Mouse (Mus musculus): ENCODE measurements around the gene Gemin4. TPM values are rescaled to one million over a fixed set of nuclear protein-coding genes. Genes with fewer than 3 reads are reported as not detected.
A peak's percentile ranks its signal among the peaks of the same experiment; 100 is the strongest.

The Gemin4 gene
- polyA plus RNA-seq (2015; fragmentation: Nextera tagmentation; extraction: Ambion mirVana), result 15.7 and 21.5 TPM in 2 replicates

DNA sequence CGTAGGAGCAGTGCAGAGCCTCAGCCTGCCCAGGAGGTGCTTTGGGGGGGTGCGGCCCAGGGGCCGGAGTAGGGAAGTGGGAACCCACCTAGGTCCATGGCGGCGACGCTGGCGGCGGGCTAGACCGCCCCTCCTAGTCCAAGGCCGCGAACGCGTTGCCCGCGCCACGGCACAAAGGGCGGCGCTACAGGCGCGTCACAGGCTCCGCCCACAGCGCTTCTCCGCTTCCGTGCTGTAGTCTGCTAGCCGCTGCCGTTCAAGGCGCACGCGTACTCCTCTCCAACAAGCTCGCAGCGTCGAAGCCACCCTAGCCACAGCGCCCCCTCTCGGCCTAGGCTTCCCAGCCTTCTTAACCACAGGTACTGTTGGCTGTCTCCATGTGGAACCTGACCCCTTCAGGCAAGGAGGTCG lies at the start of gene Gemin4, which contains the start of gene Dbil5:
Gemin4 (minus strand) TSS at position 275 of the 411 bp plus-strand sequence.
Dbil5 (plus strand) TSS at position 219 of the 411 bp plus-strand sequence.
- Histone ChIP-seq H3K4me3 (replicated peaks) (peak within 1 kb of the TSS; percentile 83), H3K27me3 (no peaks in the 10 kb centered on the region), H3K27ac (peak within 1 kb of the TSS; percentile 90), H3K4me2 (replicated peaks) (peak within 1 kb of the TSS; percentile 81), H3K9ac (replicated peaks) (peak within 1 kb of the TSS; percentile 93), H3K9me3 (no peaks in the 10 kb centered on the region), H3K36me3 (peaks cover 45% of the 10 kb centered on the region), H3K4me1 (replicated peaks) (peaks cover 16% of the 10 kb centered on the region)
- WGBS, result under 1% methylated on average over 30 of the region's 35 CpGs
- ATAC-seq, result peak; percentile 98

DNA sequence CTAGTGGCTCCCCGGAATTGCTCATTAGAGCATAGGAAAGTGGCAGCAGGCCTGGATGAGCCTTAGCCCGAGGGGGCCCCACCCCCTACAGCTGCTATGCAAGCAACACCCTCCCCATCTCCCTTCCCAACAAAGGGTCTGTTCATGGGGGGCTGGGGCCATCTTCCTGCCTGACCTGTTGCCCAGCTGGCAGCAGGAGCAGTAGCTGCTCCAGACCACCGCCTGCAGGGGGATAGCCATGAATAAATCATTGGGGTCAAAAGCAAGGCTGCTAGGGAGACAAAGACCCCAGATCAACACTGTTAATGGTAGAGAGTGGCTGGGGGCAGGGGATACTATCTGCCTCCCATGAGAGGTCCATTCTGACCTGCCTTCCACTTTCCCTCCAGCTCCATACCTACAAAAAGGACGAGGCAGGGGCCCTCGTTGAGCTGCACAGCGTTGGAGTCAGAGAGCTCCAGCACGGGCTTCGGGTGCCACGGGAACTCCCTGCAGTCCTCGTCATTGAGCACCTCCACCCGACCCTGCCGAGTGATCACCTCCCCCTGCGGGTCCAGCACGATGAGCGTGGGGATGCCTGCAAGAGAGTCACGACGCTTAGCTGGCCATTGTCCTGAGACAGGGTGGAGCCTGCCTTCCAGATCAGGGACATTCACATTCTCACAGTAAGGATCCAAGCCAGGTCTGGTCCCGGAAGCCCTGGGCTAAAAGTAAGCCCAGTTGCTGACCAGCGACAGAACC lies 45.3 kb upstream of the Gemin4 start:
- Histone ChIP-seq H3K4me1 (replicated peaks) (peaks cover 74% of the 10 kb centered on the region), H3K4me3 (replicated peaks) (no peak overlapping the region), H3K9me3 (no peaks in the 10 kb centered on the region), H3K27me3 (peaks cover 6% of the 10 kb centered on the region; the same call in 1 of the 2 replicates), H3K9ac (replicated peaks) (peak overlapping the region; percentile 54), H3K4me2 (replicated peaks) (peak overlapping the region; percentile 42), H3K36me3 (peaks cover 7% of the 10 kb centered on the region), H3K27ac (peak overlapping the region; percentile 64)
- WGBS, result 5% methylated on average over 19 of the region's 19 CpGs
- peak; percentile 44 for ATAC-seq

DNA sequence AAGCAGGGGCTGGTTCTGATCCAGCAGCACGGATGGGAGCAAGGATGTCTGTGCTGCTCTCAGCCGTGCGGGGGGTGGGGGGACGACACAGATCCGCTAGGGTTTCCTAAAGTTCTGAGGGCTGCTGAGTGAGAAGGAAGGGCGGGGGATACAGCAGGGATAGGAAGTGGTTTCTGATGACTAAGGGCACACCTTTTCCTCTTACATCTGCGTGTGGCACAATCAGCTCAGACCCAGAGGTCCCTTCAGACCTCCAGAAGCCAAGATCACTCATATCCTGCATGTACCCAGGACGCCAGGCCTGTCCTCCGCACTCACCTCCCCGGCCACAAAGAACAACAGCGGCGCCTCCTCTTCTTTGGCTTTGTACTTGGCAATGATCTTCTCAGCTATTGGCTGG lies 43.8 kb upstream of the Gemin4 start:
- H3K9ac ChIP-seq (replicated peaks), result peak overlapping the region; percentile 39
- WGBS, result 69% methylated on average over 12 of the region's 12 CpGs
- H3K9me3 ChIP-seq, result no peaks in the 10 kb centered on the region
- H3K27me3 ChIP-seq, result peaks cover 6% of the 10 kb centered on the region; the same call in 1 of the 2 replicates
- 0 out of 2 replicates have a peak overlapping the region, but pooled peaks have one; percentile 15 for H3K4me2 ChIP-seq (replicated peaks)
- no peak for ATAC-seq
- no peak overlapping the region for H3K4me3 ChIP-seq (replicated peaks)
- peaks cover 14% of the 10 kb centered on the region for H3K36me3 ChIP-seq
- H3K27ac ChIP-seq, result peak overlapping the region; percentile 71
- H3K4me1 ChIP-seq (replicated peaks), result peaks cover 61% of the 10 kb centered on the region

DNA sequence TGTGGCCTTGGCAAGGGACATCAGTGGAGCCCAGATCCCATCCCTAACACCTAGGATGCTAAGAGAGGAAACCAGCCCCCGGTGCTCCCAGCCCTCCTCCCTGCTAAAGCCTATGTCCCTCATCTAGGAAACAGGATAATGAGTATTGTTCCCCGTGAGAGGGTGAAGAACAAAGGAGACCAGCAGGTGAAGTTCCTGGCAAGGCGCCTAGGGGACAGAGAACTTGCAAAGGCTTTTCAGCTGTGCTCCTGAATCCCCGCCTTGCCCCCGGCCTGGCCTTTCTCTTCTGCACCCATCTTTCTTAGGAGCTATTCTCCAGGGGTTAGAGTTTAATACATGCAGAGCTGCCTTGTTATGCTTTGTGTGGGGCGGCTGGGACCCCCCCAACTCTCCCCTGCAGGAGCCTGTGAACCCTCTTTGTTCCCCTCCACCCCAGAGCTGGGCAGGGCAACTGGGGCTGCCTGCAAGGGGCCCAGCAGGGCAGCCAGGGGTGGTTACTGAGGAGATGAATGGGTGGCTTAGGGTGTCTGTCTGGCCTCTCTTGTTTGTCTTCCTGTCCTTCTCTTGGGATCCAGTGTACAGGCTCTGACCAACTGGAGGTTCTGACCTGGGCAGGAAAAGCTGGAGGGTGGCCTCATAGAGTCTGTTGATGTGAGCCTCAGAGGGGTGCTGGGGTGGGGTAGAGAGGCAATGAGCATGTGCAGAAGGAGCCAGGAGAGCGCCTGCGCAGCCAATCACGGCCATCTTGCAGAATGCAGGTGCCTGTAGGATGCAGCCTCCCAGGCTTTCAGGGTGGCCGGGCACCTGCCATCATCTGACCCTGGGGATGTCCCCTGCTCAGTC lies 43.0 kb upstream of the Gemin4 start:
- no peaks in the 10 kb centered on the region for H3K9me3 ChIP-seq
- H3K27ac ChIP-seq, result peak overlapping the region; percentile 71
- H3K4me1 ChIP-seq (replicated peaks), result peaks cover 59% of the 10 kb centered on the region
- no peak overlapping the region for H3K4me3 ChIP-seq (replicated peaks)
- H3K9ac ChIP-seq (replicated peaks), result peak overlapping the region; percentile 39
- 0 out of 2 replicates have a peak overlapping the region, but pooled peaks have one; percentile 15 for H3K4me2 ChIP-seq (replicated peaks)
- H3K36me3 ChIP-seq, result peaks cover 14% of the 10 kb centered on the region
- H3K27me3 ChIP-seq, result peaks cover 6% of the 10 kb centered on the region; the same call in 1 of the 2 replicates
- ATAC-seq, result peak; percentile 51
- 26% methylated on average over 10 of the region's 10 CpGs for WGBS

DNA sequence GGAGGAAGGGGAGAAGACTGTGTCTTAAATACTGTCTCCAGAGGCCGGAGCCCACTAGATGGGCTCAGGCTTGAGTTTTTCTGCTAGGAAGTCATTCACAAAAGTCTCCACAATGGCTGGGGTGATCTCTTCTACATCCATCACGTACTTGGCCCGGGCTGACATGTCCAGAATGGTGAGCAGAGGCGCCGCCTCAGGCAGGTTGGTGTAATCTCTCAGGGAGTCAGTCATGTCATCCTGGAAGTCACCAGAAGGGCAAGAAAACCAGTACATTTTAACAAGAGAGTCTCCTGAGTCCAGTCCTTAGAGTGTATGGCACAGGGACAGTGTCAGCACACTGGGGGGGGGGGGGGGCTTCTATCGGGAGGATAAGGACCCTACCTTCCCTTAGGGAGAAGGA lies 41.0 kb upstream of the Gemin4 start:
- Histone ChIP-seq H3K9ac (replicated peaks) (no peak overlapping the region), H3K4me1 (replicated peaks) (peaks cover 53% of the 10 kb centered on the region), H3K27ac (no peak overlapping the region), H3K4me2 (replicated peaks) (no peak overlapping the region), H3K27me3 (no peaks in the 10 kb centered on the region; the same call in 1 of the 2 replicates), H3K4me3 (replicated peaks) (no peak overlapping the region), H3K36me3 (peaks cover 14% of the 10 kb centered on the region), H3K9me3 (no peaks in the 10 kb centered on the region)
- WGBS, result 84% methylated on average over 6 of the region's 6 CpGs
- no peak for ATAC-seq

DNA sequence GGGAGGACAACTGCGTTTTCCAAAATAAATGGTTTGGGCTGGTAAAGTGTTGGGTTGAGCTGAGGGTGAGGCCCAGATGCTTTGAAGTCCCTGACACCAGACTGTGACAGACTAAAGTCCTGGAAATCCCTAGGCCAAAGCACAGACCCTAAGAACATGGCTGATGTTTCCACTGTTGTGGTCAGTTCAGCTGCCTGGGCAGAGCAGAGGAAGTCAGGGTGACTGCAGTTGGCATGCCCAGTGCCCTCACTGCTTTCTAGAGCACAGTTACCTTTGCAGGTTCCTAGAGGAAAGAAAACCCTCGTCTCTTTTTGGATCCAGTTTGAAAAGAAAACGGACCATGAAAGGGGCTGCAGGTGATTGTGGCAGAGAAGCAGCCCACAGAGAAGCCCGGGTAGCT lies 39.9 kb upstream of the Gemin4 start:
- no peak overlapping the region for H3K27ac ChIP-seq
- no peak overlapping the region for H3K4me2 ChIP-seq (replicated peaks)
- WGBS, result 75% methylated on average over 4 of the region's 4 CpGs
- peaks cover 14% of the 10 kb centered on the region for H3K36me3 ChIP-seq
- peaks cover 42% of the 10 kb centered on the region for H3K4me1 ChIP-seq (replicated peaks)
- H3K9ac ChIP-seq (replicated peaks), result no peak overlapping the region
- no peak overlapping the region for H3K4me3 ChIP-seq (replicated peaks)
- no peaks in the 10 kb centered on the region for H3K9me3 ChIP-seq
- H3K27me3 ChIP-seq, result no peaks in the 10 kb centered on the region
- no peak for ATAC-seq

DNA sequence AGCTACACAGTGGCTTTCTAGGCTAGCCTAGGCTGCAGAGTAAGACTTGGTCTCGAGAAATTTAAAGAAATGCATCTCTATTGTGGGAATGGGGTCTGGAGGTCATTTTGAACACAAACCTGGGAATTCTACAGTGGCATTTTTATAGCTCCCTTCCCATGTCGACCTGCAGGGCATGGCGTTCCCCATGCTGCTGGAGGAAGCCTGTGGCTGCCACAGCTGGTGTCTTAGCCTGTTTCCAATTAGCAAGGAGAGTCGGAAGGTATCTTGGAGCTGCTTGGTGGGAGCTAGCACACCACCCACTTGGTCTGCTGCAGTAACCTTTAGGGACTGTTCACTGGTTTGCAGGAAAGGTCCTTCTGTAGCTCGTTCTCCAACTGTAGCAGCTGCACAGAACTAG lies 38.7 kb upstream of the Gemin4 start:
- no peak for ATAC-seq
- WGBS, result 51% methylated on average over 5 of the region's 5 CpGs
- Histone ChIP-seq H3K4me2 (replicated peaks) (no peak overlapping the region), H3K27me3 (no peaks in the 10 kb centered on the region), H3K36me3 (peaks cover 17% of the 10 kb centered on the region), H3K27ac (0 out of 2 replicates have a peak overlapping the region, but pooled peaks have one; percentile 2), H3K9me3 (no peaks in the 10 kb centered on the region), H3K4me1 (replicated peaks) (peaks cover 29% of the 10 kb centered on the region), H3K4me3 (replicated peaks) (no peak overlapping the region), H3K9ac (replicated peaks) (no peak overlapping the region)

DNA sequence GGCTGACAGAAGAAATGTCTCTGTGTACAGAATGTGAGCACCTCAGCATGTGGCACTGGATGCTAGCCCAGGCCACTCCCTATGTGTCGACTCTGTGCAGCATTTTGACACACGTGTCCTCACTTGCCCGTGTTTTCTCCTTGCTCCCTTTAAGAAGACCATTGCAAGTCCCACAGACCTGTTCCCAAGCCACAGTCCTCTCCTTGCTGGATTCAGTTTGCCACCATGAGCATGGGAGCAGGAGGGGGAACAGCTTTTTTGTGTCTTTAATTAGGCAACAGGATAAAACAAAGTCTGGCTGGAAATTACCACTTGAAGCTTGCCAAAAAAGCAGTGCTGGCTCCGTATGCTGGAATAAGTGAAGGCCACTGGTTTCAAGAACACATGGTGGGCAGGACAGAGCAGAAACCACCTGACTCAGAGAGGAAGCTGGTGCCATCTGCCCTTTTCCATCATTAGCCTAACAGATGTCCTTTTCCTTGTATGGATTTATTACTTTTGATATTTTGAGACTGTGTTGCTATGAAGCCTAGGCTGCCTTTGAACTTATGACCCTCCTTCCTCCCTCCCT lies 38.1 kb upstream of the Gemin4 start:
- ATAC-seq, result no peak

DNA sequence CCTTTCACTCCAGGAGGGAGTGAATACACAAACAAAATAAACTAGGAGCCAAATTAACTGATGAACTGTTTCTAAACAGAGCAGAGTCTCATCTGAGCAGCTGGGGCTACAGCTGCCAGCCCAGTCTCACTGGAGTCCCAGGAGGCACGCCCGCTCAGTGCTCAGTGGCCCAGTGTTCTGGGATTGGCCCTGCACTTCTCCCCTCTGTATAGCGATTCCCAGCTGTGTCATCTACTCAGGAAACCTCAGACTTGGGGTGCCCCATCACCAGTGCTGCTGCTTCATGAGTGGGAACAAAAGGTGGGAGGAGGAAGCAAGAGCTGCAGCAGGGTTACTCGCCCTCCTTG lies 36.4 kb upstream of the Gemin4 start:
- no peak overlapping the region for H3K4me3 ChIP-seq (replicated peaks)
- no peak overlapping the region for H3K4me2 ChIP-seq (replicated peaks)
- H3K27me3 ChIP-seq, result no peaks in the 10 kb centered on the region
- ATAC-seq, result no peak
- H3K4me1 ChIP-seq (replicated peaks), result peaks cover 11% of the 10 kb centered on the region; the same call in 1 of the 2 replicates
- H3K9me3 ChIP-seq, result no peaks in the 10 kb centered on the region
- peaks cover 40% of the 10 kb centered on the region for H3K36me3 ChIP-seq
- no peak overlapping the region for H3K27ac ChIP-seq
- WGBS, result 73% methylated on average over 4 of the region's 4 CpGs
- H3K9ac ChIP-seq (replicated peaks), result no peak overlapping the region; the same call in 1 of the 2 replicates

More for the DNA sequence above, 38.1 kb upstream of the Gemin4 start:
- Histone ChIP-seq H3K4me2 (replicated peaks) (no peak overlapping the region), H3K9me3 (no peaks in the 10 kb centered on the region), H3K27me3 (no peaks in the 10 kb centered on the region), H3K4me3 (replicated peaks) (no peak overlapping the region), H3K9ac (replicated peaks) (0 out of 2 replicates have a peak overlapping the region, but pooled peaks have one; percentile 0), H3K36me3 (peaks cover 23% of the 10 kb centered on the region), H3K27ac (no peak overlapping the region), H3K4me1 (replicated peaks) (peaks cover 23% of the 10 kb centered on the region)
- WGBS, result 71% methylated on average over 4 of the region's 4 CpGs

DNA sequence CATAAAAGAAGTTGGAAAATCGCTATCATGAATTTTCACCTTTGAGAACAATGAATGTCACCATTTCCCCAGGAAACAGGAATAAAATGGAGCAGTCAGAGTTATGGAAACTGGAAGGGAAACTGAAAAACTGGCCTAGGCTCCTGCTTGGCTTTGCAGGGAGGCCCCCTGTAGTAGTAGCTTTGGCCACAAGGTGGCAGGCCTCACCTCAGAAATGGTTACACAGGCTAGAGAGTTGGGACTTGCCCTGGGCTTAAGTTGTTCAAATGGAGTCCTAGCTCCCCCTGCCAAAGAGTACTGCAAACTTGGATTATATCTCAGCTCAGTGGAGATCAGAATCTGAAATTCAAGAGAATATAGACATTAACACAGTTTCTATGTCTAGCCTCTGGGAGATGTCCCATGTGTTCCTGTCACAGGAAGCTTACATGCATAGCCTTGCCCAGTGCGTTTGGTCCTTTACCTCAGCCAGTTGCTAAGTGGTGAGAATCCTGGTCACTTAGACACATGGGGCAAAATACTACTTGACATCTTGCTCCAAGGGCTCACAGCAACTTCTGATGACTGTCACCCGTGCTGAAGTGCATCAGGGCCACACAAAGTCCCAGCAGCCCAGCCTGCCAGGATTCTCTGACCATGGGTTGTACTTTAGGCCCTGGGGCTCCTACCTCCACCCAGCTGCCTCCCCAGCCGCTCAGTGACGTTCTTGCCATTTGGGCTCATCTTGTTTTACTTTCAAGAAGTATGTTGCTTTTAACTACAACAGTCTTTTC lies 35.9 kb upstream of the Gemin4 start:
- ATAC-seq, result peak; percentile 86
- H3K27me3 ChIP-seq, result no peaks in the 10 kb centered on the region
- no peak overlapping the region for H3K27ac ChIP-seq
- H3K9ac ChIP-seq (replicated peaks), result no peak overlapping the region
- H3K4me2 ChIP-seq (replicated peaks), result no peak overlapping the region
- H3K4me3 ChIP-seq (replicated peaks), result no peak overlapping the region
- H3K36me3 ChIP-seq, result peaks cover 42% of the 10 kb centered on the region
- 59% methylated on average over 5 of the region's 5 CpGs for WGBS
- peaks cover 11% of the 10 kb centered on the region; the same call in 1 of the 2 replicates for H3K4me1 ChIP-seq (replicated peaks)
- H3K9me3 ChIP-seq, result no peaks in the 10 kb centered on the region

DNA sequence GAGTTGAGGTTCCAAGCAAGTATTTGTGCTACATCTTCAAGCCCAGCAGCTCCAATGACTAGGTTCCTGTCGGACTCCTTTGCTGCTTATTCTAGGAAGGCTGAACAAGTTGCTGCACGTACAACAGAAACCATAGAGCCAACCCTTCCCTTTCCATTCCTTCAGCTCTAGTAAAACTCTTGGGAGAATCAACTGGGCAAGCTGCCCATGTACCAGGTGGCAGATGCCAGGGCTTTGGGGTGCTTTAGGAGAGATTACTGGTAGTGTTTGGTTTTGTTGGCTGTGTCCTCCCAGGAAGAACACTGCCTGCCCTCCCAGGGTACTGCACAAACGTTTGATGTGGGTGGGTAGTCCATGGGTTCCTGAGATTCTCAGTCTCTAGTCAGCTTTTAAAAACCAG lies 34.6 kb upstream of the Gemin4 start:
- H3K27ac ChIP-seq, result no peak overlapping the region
- no peaks in the 10 kb centered on the region for H3K9me3 ChIP-seq
- ATAC-seq, result no peak
- H3K36me3 ChIP-seq, result peaks cover 32% of the 10 kb centered on the region
- H3K4me3 ChIP-seq (replicated peaks), result no peak overlapping the region
- no peak overlapping the region for H3K4me2 ChIP-seq (replicated peaks)
- H3K4me1 ChIP-seq (replicated peaks), result peaks cover 11% of the 10 kb centered on the region; the same call in 1 of the 2 replicates
- no peaks in the 10 kb centered on the region for H3K27me3 ChIP-seq
- H3K9ac ChIP-seq (replicated peaks), result no peak overlapping the region
- WGBS, result 62% methylated on average over 3 of the region's 3 CpGs
